Mouse (Mus musculus) lung, adult 2 months (tissue): Measurements from ENCODE around the gene Esd. TPM values are rescaled to one million over a fixed set of nuclear protein-coding genes. Genes with fewer than 3 reads are reported as not detected.

Source experiments
- DNase-seq: peaks from one replicate; pipeline ENCODE4 v3.0.0; 2022
- H3K4me1 ChIP-seq: fragments of 200-500 bp; 2 replicates; pipeline ENCODE4 v1.6.1; 2011; ENCODE audit warnings: low read length; ENCODE audit not compliant: control insufficient read depth, insufficient read depth
- H3K4me3 ChIP-seq: fragments of 200-500 bp; replicated peaks from 2 replicates; pipeline ENCODE3; 2011; ENCODE audit warnings: low read depth, mild to moderate bottlenecking, control low read depth, low read length; ENCODE audit errors: extremely low read depth
- CTCF ChIP-seq: fragments of 200-500 bp; IDR thresholded peaks from 2 replicates; pipeline ENCODE4 v1.5.1; 2011; ENCODE audit warnings: mild to moderate bottlenecking, low read length, control low read depth; ENCODE audit not compliant: insufficient read depth
- POLR2A ChIP-seq: fragments of 200-500 bp; IDR thresholded peaks from 2 replicates; pipeline ENCODE4 v1.6.1; 2011; ENCODE audit warnings: low read depth, mild to moderate bottlenecking, control low read depth, low read length, borderline replicate concordance; ENCODE audit errors: extremely low read depth
- WGBS: fragments of 180-500 bp; shearing (Covaris S2); methylation state at CpG from one replicate; pipeline ENCODE4 v1.1.7; 2018; 5-methylcytosine and 5-hydroxymethylcytosine counted together
- polyA plus RNA-seq: library from polyadenylated mRNA; depleted of rRNA; stranded (reverse); fragments of >200 nt; gene quantifications from 2 replicates; pipeline ENCODE4 v1.2.3, GENCODE M21; 2012

Gene Esd
- polyA plus RNA-seq, 1 experiment, result 49.7 TPM

GRCm38 (mm10) chr14:74731221-74732078 lies 647 bp upstream of the Esd start:
- 22% methylated on average over 9 of the region's 9 CpGs for WGBS
- peaks cover 2% of the 10 kb centered on the region; the same call in 1 of the 2 replicates for H3K4me1 ChIP-seq
- no peak for TF ChIP-seq CTCF
- TF ChIP-seq POLR2A, result no peak
- DNase-seq, result no peak
- H3K4me3 ChIP-seq, result peak overlapping the region; percentile 68

- WGBS, result 67% methylated on average over 2 of the region's 2 CpGs
- Histone ChIP-seq H3K4me1 (peaks cover 2% of the 10 kb centered on the region; the same call in 1 of the 2 replicates), H3K4me3 (no peak overlapping the region)
- DNase-seq, result no peak
- TF ChIP-seq CTCF (no peak), POLR2A (no peak)
These were observed 1.3 kb downstream of the Esd start for GRCm38 (mm10) chr14:74733397-74733796.

GRCm38 (mm10) chr14:74735471-74735870 lies 3.4 kb downstream of the Esd start:
- 77% methylated on average over 6 of the region's 6 CpGs for whole genome bisulfite sequencing
- Histone ChIP-seq H3K4me3 (no peak overlapping the region), H3K4me1 (peaks cover 2% of the 10 kb centered on the region; the same call in 1 of the 2 replicates)
- TF ChIP-seq POLR2A (no peak), CTCF (no peak)
- DNase-seq, result no peak

GRCm38 (mm10) chr14:74736850-74737249 lies 4.8 kb downstream of the Esd start:
- Histone ChIP-seq H3K4me1 (peaks cover 2% of the 10 kb centered on the region; the same call in 1 of the 2 replicates), H3K4me3 (no peak overlapping the region)
- 88% methylated on average over 6 of the region's 6 CpGs for WGBS
- no peak for TF ChIP-seq POLR2A
- TF ChIP-seq CTCF, result no peak
- DNase-seq, result no peak

- whole genome bisulfite sequencing, result 60% methylated on average over 10 of the region's 10 CpGs
- Histone ChIP-seq H3K4me1 (no peaks in the 10 kb centered on the region), H3K4me3 (no peak overlapping the region)
- DNase-seq, result peak; percentile 75
- TF ChIP-seq CTCF (peak; percentile 91), POLR2A (no peak)
These were observed 32.3 kb downstream of the Esd start for GRCm38 (mm10) chr14:74764191-74764918.

- no peak for TF ChIP-seq POLR2A
- no peak for TF ChIP-seq CTCF
- 58% methylated on average over 1 of the region's 1 CpGs for WGBS
- no peak for DNase-seq
- H3K4me3 ChIP-seq, result no peak overlapping the region
- no peaks in the 10 kb centered on the region for H3K4me1 ChIP-seq
These were observed 35.8 kb downstream of the Esd start for GRCm38 (mm10) chr14:74767892-74768291.

GRCm38 (mm10) chr14:74774046-74774619 lies 42.0 kb downstream of the Esd start:
- H3K4me1 ChIP-seq, result no peaks in the 10 kb centered on the region
- WGBS, result 75% methylated on average over 10 of the region's 10 CpGs
- no peak overlapping the region for H3K4me3 ChIP-seq
- TF ChIP-seq POLR2A (no peak), CTCF (no peak)
- DNase-seq, result no peak

GRCm38 (mm10) chr14:74784243-74784934 lies 52.3 kb downstream of the Esd start:
- no peaks in the 10 kb centered on the region for H3K4me1 ChIP-seq
- no peak overlapping the region for H3K4me3 ChIP-seq
- no peak for TF ChIP-seq POLR2A
- no peak for TF ChIP-seq CTCF
- no peak for DNase-seq
- WGBS, result 74% methylated on average over 11 of the region's 11 CpGs

- TF ChIP-seq POLR2A, result no peak
- no peak for TF ChIP-seq CTCF
- no peak for DNase-seq
- Histone ChIP-seq H3K4me3 (no peak overlapping the region), H3K4me1 (no peaks in the 10 kb centered on the region)
- WGBS, result 93% methylated on average over 3 of the region's 3 CpGs
These were observed 55.6 kb downstream of the Esd start for GRCm38 (mm10) chr14:74787717-74788116.
